Mouse (Mus musculus) gonadal fat pad, adult 2 months (tissue): ENCODE data around the gene Btbd16. TPM values are rescaled to one million over a fixed set of nuclear protein-coding genes. Genes with fewer than 3 reads are reported as not detected.

Experiments
- DNase-seq: peaks from one replicate; pipeline ENCODE4 v3.0.0-alpha.2; 2012; ENCODE audit warnings: low read depth
- polyA plus RNA-seq: library from polyadenylated mRNA; depleted of rRNA; stranded (reverse); fragments of >200 nt; gene quantifications from 2 replicates; pipeline ENCODE4 v1.2.3, GENCODE M21; 2012

Btbd16 gene
- polyA plus RNA-seq, 1 experiment: 0.43 TPM

DNA sequence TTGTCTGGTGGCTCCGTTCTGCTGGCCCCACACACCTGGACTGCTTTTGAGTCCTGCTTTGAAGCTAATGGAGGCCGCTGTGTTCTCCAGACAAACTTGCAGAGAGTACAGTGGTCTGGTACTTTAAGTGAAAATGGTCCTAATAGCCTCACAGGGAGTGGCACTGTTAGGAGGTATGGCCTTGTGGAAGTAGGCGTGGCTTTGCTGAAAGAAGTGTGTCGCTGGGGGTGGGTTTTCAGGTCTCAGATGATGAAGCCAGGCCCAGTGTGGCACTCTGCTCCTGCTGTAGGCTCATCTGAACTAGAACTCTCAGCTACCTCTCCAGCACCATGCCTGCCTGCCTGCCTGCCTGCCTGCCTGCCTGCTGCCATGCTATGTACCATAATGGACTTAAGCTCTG lies 5.7 kb upstream of the Btbd16 start:
- no peak for DNase-seq

DNA sequence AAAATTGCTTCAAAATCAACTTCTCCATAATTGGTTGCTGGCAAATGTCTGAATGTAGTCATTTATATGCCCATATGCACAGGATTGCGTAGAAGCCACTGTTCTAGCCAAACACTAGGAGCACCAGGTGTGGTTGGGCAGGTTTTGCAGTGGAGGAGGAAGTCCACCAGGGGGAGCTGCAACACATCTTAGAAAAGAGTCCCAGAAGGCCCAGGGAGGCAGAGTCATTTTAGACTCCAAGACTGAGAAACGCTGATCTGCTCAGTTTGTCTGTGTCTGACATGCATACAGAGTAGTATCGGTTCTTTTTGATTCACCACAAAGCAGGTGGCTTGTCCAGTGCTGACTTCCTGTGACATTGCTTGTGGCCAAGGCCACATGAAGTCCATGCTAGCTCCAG lies 3.2 kb upstream of the Btbd16 start:
- DNase-seq: no peak

DNA sequence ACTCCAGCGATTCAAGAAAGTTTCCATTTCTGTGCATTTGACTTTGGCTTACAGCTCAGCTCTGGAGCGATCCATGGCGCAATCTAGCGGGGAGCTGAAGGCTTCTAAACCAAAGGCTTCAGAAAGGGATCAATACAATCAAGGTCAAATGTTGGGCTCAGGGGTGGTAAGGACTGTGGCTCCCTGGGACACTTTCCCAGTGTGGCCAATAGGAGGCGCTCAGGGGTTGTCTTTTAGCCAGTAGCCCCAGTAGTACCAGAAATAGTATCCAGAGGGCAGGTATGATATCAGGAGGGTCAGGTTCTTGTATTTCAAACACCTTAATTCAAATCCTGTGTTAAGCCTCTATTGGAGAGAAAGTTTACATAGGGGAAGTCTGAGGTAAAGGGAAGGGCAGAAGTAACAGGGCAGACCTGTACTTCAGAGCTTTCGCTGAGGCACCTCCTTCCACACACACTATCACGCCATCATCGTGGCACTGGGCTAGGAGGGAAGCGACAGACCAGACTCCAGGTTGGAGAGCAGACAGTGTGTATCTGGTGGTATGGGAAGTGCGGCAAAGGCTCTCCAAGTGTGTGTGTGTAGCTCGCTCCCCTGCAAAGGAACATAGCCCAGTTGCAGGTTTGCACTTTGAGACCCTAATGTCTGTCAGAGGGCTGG lies 568 bp upstream of the Btbd16 start:
- no peak for DNase-seq

DNA sequence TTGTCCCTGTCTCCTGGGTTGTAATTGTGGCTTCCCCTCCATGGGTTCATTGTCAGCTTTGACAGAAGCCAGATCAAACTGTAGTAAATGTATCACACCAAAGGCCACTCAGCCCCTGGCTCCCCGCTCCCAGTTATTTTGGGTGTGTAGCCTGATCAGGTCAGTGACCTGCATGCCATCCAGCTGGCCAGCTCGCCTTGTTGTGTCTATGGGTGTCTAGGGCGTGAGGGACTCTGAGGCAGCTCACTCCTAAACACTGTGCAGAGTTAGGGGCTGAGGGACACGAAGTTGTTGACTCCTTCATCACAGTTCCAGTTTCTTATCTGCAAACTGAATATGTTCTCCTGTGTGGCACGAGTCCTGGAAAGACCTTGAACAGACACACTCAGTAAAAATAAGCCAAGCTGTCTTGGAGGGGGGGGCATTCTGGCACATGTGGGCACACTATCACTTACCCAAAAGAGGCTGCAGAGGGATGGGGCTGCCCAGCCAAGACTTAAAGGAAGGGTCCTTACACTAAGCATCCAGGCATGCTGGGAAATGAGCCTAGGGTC lies 7.1 kb downstream of the Btbd16 start:
- no peak for DNase-seq

DNA sequence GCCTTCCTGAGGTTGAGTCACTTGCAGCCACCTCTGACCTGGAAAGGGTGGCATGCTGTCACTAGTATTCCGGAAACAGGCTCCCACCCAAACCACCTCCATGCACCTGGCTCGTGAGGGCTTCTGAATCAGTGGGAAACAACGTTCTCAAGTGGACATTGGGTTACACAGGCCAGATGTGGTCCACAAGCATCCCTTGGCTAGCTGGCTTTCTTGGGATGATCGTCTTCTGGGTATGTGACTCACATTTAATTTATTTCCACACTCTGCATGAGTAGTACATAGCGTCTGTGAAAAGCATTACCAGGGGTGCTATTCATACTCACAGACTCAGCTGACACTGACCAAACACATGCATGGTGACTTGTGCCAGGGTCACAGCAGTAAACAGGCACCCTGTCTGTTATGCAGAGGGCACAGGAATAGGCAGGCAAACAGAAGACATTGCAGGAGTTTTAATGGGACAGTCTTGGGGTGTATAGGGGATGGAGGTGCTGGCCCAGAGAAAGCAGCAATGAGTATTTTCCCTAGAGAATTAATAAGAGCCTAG lies 8.7 kb downstream of the Btbd16 start:
- no peak for DNase-seq

DNA sequence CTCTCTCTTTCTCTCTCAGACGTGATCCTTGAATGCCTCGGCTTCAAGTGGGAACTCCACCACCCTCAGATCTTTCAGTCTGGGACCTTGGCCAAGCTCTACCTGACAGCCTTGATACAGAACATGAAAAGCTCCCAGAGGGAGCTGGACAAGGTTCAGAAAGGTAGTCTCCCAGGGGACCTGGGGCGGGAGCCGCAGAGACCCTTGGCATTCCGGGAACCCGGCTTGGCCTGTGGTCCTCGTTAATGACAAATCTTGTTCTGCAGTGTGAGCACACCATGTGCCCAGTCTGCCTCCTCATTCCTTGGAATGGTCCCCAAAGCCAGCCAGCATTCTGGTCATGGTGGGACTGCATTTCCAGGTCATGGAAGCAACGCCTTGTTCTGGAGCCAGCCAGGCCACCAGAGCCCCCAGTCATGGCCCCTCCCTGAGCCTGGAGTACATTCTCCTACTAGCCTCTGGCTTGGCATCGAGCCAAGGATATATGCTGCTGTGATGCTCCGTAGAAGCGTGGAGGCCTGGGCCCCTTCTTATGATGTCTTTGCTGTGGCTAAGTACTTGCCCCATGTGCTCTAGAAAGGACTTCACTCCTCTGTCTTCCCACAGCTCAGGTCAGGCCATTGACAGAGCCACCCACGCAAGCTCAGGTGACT lies 12.2 kb downstream of the Btbd16 start:
- DNase-seq: no peak

DNA sequence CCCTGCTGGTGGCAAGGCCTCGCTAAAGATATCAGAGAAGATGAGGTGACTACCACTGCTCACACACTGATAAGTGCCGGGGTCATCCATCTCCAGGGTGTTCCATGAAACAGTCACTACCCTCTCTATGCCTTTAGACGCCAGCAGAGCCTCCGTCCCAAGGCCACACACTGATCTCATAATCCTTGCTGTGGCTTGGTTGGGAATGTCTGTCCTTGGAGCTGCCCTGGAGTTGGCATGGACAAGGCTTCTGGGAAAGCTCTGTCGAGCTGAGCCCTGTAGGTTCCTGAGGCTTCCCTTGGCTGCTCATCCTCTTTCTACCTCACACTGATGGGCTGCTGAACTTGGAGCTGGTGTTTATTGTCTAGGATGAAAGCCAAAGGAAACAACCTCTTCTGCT lies 12.8 kb downstream of the Btbd16 start:
- no peak for DNase-seq

DNA sequence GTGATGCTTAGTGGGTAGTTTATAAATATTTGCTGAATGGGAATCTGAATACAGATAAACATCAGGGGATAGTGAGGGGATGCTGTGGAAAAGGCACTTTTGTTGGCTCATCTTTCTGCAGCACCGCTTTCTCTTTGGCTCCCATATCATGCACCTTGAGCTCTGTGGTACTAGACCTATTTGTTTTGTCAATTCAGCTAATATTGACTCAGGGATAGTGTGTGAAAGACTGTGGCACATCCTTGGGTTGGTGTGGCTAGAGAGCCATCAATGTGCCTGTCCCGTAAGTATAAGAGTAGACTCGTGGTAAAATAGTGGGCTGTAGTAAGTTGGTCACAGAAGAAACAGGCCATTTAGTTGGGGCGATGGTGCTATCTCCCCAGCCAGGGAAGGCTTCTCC lies 13.7 kb downstream of the Btbd16 start:
- DNase-seq: no peak

DNA sequence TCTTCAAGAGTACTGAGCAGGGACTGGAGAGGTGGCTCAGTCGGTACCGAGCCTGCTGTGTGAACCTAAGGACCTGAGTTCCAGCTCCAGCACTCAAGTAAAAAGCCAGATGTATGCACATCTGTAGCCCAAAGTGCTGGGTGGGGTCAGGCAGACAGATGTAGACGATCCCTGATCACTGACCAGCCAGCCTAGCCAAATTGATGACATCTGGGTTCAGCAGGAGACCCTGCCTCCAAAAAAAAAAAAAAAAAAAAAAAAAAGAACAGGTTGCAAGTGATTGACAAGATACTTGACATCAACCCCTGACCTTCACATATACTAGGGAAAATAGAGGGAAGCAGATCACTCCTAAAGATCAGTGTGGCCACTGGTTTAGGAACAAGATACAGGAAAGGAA lies 15.1 kb downstream of the Btbd16 start:
- DNase-seq: no peak

DNA sequence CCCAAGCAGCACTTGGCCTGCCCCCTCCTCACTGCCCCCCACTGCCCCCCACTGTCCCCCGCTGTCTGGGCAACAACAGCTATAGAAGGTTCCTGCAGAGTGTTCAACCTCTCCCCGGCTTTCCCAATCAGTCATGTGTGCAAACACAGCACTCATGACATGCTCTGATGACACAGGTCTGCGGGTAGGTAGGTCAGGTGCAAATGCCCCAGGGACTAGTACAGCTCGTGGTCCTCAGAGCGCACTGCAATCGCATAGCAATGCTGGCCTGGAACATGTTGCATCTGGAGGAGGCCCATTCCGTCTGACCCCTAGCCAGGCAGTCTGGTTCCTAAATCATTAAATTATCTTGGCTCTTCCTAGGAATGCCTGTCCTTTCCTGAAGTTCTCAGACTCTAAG lies 15.6 kb downstream of the Btbd16 start:
- no peak for DNase-seq

DNA sequence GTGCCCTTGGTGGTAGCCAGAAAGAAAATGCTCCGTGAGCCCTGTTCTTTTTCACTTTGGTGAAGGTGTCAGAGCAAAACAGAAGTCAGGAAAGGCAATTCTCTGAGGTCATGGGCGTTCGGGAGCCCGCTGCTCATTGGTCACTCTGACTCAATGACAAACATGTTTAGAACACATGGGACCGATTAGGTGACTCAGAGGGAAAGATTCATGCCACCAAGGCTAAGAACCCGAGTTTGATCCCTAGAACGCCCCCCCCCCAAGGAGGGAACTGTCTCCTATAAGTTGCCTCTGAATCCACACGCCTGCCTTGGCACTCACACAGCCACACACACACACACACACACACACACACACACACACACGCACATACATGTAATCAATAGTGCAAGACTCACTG lies 19.8 kb downstream of the Btbd16 start:
- DNase-seq: no peak

DNA sequence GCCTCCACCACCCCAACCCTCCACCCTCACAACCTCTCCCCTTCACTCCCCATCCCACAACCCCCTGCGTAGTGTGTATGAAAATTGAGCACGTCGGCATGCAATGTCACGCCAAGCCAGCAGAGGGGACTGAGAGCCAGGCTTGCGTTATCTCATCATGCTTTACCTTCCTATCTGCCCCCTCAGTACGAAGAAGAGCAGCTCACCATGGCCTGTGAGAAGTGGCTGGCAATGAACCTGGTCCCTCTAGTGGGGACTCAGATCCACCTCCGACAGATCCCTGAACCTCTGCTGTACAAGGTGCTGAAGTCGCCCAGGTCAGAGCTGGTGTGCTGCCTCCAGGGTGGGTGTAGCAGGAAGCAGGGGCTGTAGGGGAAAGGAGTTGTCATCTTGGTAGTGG lies 22.9 kb downstream of the Btbd16 start:
- no peak for DNase-seq

DNA sequence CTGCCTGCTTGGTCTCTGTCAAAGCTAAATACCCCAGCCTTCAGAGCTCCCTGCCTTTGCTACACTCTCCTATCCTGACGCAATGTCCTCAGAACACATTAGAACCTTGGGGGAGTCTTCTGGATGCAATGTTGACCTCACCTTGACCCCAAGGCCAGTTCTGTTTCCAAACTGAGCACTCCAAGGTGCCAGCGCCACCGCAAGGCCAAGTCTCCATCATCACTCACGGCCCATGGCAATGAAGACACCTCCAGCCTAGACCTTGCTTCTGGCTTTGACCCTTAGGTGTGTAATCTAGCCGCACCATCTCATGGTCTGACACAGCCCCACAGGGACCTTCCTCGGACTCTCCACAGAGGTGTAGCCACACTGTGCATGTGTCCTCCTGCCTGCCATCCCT lies 23.7 kb downstream of the Btbd16 start:
- no peak for DNase-seq

DNA sequence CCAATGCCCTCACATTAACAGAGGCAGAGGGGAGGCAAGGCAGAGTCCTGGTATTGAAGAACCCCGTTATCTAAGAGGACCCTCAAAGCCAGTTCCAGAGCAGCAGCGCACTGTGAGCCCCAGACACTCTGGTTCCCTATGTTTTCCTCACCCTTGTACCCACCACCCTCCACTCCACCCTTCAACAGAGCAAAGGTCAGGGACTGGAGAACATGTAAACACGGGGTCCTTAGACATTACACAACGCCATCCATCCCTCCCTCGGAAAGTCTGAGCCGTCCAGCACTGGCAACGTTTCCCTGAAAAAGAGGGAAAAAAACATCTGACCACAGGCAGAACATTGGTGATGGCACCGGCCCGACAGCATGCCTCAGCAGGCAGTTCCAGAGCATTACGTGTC lies 25.5 kb downstream of the Btbd16 start:
- no peak for DNase-seq

DNA sequence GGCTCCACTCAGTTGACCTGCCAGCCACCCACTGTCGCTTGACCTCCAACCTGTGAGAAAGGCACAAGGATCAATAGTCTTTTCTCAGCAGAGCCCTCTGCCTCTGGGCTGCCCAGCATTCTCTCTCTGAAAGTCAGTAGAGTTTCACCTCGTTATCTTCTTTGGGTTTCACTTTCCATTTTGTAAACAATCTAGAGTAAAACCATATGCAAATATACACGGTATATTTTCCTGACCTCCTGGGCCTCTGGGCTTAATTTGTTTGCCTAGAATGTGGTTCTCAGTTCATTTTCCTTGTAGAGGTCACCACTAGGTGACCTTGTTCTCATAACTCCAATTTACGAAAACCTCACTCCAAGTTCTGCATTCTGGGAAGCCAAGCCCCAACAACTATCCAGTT lies 26.8 kb downstream of the Btbd16 start:
- DNase-seq: no peak

DNA sequence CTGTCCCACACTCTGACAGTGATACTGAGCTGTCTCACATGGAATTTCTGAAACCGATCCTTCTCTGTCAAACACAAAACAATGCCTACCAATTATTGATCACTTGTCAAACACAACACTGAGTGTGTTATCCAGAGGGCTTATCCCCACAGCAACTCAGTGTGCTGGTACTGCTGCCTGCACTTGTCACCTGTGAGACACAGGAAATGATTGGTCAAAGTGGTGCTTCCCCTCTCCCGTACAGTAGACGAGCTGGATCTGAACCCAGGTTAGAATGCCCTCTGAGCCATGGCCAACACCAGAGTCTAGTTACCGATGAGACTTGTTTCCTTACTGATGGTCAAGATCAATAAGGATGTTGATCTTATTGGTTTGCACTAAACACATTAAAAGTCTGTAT lies 27.9 kb downstream of the Btbd16 start:
- no peak for DNase-seq

DNA sequence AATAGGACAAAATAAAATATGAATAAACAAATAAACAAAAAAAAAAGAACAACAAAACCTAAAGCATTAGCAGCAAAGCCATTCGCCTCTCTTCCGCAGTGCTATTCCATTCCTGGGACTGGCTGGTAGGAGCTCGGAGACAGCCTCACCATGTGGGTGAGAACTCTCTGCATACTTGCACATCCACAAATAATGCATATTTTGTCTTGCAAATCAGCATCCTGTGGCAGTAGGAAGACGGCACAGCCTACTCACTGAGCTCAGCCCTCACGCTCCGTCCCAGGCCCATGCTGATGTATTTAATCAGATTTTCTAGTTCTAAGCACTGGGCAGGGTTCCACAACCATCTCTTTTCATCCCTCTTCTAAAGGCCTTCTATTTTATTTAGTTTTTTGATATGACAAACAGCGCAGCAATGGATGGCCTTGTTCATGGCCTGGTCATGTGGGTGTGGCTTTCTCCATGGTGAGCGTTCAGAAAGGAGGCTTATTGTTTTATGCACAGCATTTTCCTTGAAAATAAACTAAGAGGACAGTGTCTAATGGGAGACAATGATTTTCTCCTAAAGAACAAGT lies 29.5 kb downstream of the Btbd16 start:
- no peak for DNase-seq

DNA sequence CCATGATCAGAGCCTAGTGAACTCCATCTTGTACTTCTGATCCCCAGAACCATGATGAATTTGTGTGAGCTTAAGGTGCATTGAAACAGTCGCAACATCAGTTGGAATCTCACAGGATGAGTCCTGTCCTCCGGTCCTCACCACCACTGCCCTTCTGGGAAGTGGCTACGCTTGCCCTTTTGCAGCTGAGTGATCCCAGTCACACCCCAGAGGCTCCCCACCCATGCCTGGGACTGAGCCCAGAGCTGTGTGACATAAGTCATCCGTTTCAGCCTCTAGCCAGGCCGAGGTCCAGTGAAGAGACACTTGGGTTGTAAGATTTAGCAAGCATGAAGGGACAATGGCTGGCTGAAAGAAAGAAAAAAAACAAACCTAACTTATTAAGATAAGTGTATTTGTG lies 31.1 kb downstream of the Btbd16 start:
- DNase-seq: no peak

DNA sequence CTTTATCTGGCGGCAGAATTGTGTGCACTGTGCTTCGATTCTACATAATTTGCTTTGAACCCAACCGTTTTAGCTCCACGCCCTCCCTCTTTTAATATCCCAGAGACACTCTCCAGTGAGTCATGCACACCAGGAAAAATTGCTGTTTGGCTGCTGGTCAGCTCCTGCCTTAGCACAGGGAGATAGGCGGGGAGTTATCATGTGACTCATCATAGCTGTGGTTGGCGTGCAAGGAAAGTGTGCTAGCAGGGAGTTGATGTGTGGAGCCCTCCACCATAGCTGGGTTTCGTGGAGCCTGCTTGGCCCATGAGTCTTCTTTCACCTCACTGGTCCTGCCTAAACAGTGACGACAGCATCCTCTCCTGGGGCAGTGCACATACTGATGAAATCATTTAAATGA lies 33.9 kb downstream of the Btbd16 start:
- DNase-seq: no peak

DNA sequence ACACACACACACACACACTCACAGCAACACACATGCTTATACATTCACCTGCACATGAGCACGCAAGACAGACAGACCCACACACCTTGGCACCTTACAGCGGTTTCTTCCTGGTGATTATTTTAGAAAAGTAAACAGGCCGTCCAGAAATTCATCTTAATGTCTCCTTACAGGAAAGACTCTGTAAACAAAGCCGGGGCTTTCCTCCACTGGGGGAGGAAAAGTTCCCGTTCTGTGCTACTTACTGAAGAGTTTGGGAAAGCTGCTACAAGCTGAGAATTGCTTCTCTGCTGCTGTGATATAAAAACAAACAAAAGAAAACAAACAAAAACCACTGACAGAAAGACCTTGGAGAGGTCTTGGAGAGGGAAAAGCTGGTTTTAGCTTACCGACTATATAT lies 34.8 kb downstream of the Btbd16 start:
- DNase-seq: no peak

DNA sequence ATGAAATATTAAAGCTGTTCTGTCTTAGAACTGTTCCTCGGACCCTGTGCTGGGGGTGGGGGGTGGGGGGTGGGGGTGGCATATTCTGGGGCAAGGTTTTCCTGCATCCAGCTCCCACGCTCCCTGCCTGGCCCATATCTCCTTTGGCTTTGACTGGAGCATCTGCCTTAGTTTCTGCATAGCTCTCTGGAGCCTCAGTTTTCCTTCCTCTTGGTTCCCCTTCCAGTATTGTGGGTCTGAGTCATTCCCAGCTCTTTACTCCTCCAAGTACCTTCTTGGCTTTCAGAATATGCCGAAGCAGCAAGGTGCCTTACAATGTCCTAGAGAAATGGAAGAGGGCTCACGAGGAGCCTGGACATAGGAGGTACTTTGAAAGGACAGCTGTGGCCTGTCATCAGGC lies 36.4 kb downstream of the Btbd16 start:
- no peak for DNase-seq

DNA sequence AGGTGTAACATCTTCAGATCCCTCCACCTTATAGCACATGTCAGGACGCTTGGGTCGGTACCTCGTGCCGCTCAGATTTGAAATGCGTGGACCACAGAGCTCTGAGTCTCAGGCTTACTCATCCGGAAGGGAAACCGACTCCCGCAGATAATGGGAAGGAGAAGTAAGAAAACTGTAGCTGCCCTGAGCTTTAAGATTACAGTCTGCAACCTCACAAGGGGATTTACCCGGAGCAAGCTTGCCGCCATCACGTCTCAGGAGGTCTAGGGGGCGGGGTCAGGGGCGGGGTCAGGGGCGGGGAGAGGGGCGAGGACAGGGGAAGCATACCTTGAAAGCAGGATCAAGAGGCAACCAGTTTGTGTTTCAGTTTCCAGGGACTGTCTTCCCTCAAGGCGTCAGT lies 38.5 kb downstream of the Btbd16 start:
- DNase-seq: no peak

DNA sequence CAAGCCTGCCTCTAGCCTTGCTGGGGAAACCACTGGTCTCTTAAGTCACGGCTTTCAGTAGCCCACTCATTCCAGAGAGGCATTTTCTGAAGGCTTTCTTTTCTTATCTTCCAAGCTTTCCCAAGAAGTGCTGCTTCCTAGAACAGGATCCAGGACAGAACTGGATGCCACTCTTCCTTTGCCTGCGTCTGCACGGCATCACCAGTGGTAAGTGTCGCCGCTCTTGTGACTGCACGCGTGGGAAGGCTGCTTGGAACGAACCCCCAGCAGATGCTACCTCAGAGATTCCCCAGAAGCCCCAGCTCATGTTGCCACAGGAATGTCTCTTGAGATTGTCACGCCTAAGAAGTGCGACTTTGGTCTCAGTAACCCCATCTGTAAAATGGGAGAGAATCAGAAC lies 41.7 kb downstream of the Btbd16 start:
- no peak for DNase-seq
